Mouse (Mus musculus): ENCODE results near the gene Lgmn. TPM values are rescaled to one million over a fixed set of nuclear protein-coding genes. Genes with fewer than 3 reads are reported as not detected.
A peak's percentile ranks its signal among the peaks of the same experiment; 100 is the strongest.

The Lgmn gene
- total and polyA plus RNA-seq, 3 experiments, result 2.2 to 8.0 TPM; not detected in 1

DNA sequence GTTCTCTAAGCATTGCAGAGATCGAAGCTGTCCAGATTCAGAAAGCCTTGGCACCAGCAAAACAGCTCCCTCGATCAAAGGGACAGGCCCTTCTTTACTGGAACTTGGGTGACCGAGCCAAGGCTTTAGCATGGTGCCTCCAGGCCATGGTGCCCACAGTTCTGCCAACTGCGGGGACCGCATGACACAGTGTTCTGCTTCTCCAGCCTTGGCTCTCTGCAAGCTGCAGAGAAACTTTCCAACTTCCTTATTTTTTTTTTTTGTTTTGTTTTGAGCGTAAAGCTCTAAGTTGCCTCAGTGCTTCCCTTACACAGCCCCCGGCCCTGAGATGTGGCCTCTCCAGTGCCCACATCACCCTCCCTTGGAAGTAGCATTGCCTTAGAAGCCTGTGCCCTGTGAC lies 74.6 kb downstream of the Lgmn start:
- Histone ChIP-seq H3K36me3 (ENCODE audit: control insufficient read depth in 1 of 2, insufficient read depth in 2 of 2, low read length in 2 of 2) (peaks cover 0 to 10% of the 10 kb centered on the region in 2 experiments; a peak in 2 of 4 replicates), H3K9me3 (replicated peaks; ENCODE audit: insufficient read depth, low read length) (no peaks in the 10 kb centered on the region), H3K4me3 (ENCODE audit: control insufficient read depth in 1 of 2, insufficient read depth in 1 of 2, low read depth in 2 of 2, low read length in 2 of 2) (no peak overlapping the region), H3K27ac (ENCODE audit: control insufficient read depth, low read depth, low read length) (no peak overlapping the region), H3K9ac (ENCODE audit: control insufficient read depth, low read depth, low read length, poor library complexity, severe bottlenecking) (no peak overlapping the region), H3K27me3 (ENCODE audit: control insufficient read depth in 1 of 2, insufficient read depth in 2 of 2, low read length in 2 of 2) (no peaks in the 10 kb centered on the region), H3K4me1 (ENCODE audit: control insufficient read depth in 1 of 2, insufficient read depth in 2 of 2, low read length in 2 of 2) (no peaks in the 10 kb centered on the region; a peak in 1 of 4 replicates), H3K79me2 (ENCODE audit: control insufficient read depth, insufficient read depth, low read length, poor library complexity) (peaks cover 4% of the 10 kb centered on the region; the same call in 1 of the 2 replicates)
- peak; percentile 22 for DNase-seq (ENCODE audit: low read depth, low spot score)
- TF ChIP-seq RCOR1 (IDR thresholded peaks at IDR 0.05; ENCODE audit: low read depth, low read length), result no peak
- peak; percentile 81 for TF ChIP-seq ZNF384 (IDR thresholded peaks at IDR 0.05; ENCODE audit: low read depth, low read length)
- TF ChIP-seq POLR2A (IDR thresholded peaks at IDR 0.05; ENCODE audit: control insufficient read depth in 1 of 2, insufficient read depth in 1 of 2, low read depth in 1 of 2, low read length in 2 of 2, poor library complexity in 1 of 2), result 0 out of 4 replicates have a peak, but pooled peaks of 1 of the 2 experiments have one; percentile 18
- TF ChIP-seq NELFE (IDR thresholded peaks at IDR 0.05; ENCODE audit: low read depth, low read length), result no peak

DNA sequence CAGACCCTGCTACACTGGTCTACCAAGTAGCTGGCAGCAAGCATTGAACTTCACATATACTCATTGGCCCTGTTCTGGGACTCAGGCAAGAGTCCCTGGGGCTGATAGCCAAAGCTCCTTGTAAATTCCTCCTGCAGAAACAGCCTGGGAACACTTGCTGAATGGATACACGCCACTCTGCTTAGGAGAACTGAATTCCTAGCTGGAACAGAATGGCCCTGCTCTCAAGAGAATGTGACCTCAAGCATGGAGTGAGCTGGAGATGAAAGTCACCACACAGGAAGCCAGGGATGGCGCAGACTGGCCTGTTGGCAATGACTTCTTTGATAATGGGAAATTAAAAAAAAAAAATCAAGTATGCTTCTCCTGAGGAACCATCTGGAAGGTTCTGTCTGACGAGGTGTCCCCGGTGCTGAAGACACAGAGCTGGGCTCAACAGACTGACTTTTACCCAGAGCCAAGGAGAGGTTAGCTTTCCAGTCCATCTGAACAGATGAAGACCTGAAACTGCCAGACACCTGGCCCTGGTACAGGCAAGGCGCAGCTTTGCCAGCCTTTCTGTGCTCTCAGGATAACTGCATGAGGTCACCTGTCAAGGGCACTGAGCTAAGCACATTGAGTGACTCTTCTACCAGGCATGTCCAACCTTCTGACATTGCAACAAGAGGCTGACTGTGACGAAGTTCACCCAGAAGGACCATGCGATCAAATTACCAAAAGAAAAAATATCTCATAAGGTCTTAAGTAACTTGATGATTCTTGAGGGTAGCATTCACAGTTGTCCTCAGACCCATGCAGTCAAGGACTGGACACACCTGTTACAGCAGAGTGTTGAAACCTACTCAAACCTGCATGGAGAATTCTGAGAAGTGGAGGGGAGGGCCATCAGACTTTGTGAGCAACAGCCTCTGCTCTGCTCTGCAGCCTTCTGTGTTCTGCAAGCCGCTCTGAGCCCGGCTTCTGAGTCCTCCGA lies 78.1 kb downstream of the Lgmn start:
- Histone ChIP-seq H3K4me1 (ENCODE audit: control insufficient read depth in 1 of 2, insufficient read depth in 2 of 2, low read length in 2 of 2) (peaks cover 3 to 22% of the 10 kb centered on the region in 2 experiments; a peak in 3 of 4 replicates), H3K27me3 (ENCODE audit: control insufficient read depth in 1 of 2, insufficient read depth in 2 of 2, low read length in 2 of 2) (no peaks in the 10 kb centered on the region), H3K9me3 (replicated peaks; ENCODE audit: insufficient read depth, low read length) (no peaks in the 10 kb centered on the region), H3K79me2 (ENCODE audit: control insufficient read depth, insufficient read depth, low read length, poor library complexity) (peaks cover 23% of the 10 kb centered on the region), H3K4me3 (ENCODE audit: control insufficient read depth in 1 of 2, insufficient read depth in 1 of 2, low read depth in 2 of 2, low read length in 2 of 2) (no peak overlapping the region), H3K9ac (ENCODE audit: control insufficient read depth, low read depth, low read length, poor library complexity, severe bottlenecking) (no peak overlapping the region), H3K27ac (ENCODE audit: control insufficient read depth, low read depth, low read length) (no peak overlapping the region), H3K36me3 (ENCODE audit: control insufficient read depth in 1 of 2, insufficient read depth in 2 of 2, low read length in 2 of 2) (peaks cover 8 to 19% of the 10 kb centered on the region in 2 experiments)
- no peak for TF ChIP-seq NRF1 (IDR thresholded peaks at IDR 0.05; ENCODE audit: insufficient read depth, low read depth, low read length, poor library complexity, severe bottlenecking)
- no peak for TF ChIP-seq USF1 (IDR thresholded peaks at IDR 0.05; ENCODE audit: low read depth, low read length)
- no peak for TF ChIP-seq ETS1 (IDR thresholded peaks at IDR 0.05; ENCODE audit: low read depth, low read length)
- no peak for TF ChIP-seq MAFK (IDR thresholded peaks at IDR 0.05; ENCODE audit: borderline replicate concordance, low read depth, low read length)
- no peak for TF ChIP-seq GATA1 (IDR thresholded peaks at IDR 0.05; ENCODE audit: low read depth, low read length)
- TF ChIP-seq ELF1 (IDR thresholded peaks at IDR 0.05; ENCODE audit: low read depth, low read length), result no peak
- DNase-seq (ENCODE audit: low read depth, low spot score), result no peak

DNA sequence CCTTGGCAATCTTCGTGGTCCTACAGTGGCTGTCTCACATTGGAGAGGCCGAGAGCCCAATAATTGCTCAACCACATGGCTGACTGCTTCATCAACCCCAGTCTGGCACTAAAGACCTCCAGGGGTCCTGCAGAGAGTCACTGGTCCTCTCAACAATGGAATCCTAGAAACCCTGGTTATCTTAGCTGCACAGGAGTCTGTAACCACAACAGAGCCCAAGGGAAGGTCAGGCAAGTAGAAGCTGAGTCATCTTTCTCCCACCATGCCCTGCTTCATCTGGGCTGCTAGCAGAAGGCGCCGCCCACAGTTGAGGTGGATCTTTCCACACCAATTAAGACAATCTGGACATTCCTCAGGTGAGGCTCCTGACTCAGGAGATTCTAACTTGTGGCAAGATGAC lies 80.2 kb downstream of the Lgmn start:
- Histone ChIP-seq H3K79me2 (ENCODE audit: control insufficient read depth, insufficient read depth, low read length, poor library complexity) (peaks cover 40% of the 10 kb centered on the region), H3K4me3 (ENCODE audit: control insufficient read depth in 1 of 2, insufficient read depth in 1 of 2, low read depth in 2 of 2, low read length in 2 of 2) (no peak overlapping the region), H3K36me3 (ENCODE audit: control insufficient read depth in 1 of 2, insufficient read depth in 2 of 2, low read length in 2 of 2) (peaks cover 8 to 27% of the 10 kb centered on the region in 2 experiments; a peak in 3 of 4 replicates), H3K4me1 (ENCODE audit: control insufficient read depth in 1 of 2, insufficient read depth in 2 of 2, low read length in 2 of 2) (peaks cover 5 to 32% of the 10 kb centered on the region in 2 experiments; a peak in 3 of 4 replicates), H3K9me3 (replicated peaks; ENCODE audit: insufficient read depth, low read length) (no peaks in the 10 kb centered on the region), H3K27ac (ENCODE audit: control insufficient read depth, low read depth, low read length) (no peak overlapping the region), H3K9ac (ENCODE audit: control insufficient read depth, low read depth, low read length, poor library complexity, severe bottlenecking) (no peak overlapping the region), H3K27me3 (ENCODE audit: control insufficient read depth in 1 of 2, insufficient read depth in 2 of 2, low read length in 2 of 2) (no peaks in the 10 kb centered on the region)
- TF ChIP-seq TCF12 (IDR thresholded peaks at IDR 0.05; ENCODE audit: low read depth, low read length), result 0 out of 2 replicates have a peak, but pooled peaks have one; percentile 12
- no peak for TF ChIP-seq ZNF384 (IDR thresholded peaks at IDR 0.05; ENCODE audit: low read depth, low read length)
- TF ChIP-seq EP300 (IDR thresholded peaks at IDR 0.05; ENCODE audit: low read depth in 1 of 2, low read length in 2 of 2), result peak; percentile 17 to 40; a peak in 1 of 4 replicates
- peak; percentile 79 for TF ChIP-seq TAL1 (IDR thresholded peaks at IDR 0.05; ENCODE audit: low read length)
- peak; percentile 57 for DNase-seq (ENCODE audit: low read depth, low spot score)

Measured in MEL (cell line).